Mouse (Mus musculus) heart, embryonic 15.5 days (tissue): ENCODE measurements around the gene Myrf. TPM values are rescaled to one million over a fixed set of nuclear protein-coding genes. Genes with fewer than 3 reads are reported as not detected.

Source experiments
- ATAC-seq: fragments of 200-750 bp; cut with Nextera tagmentation; replicated peaks from 2 replicates; pipeline ENCODE4 v1.8.0; 2017; ENCODE audit warnings: low read depth, moderate TSS enrichment; ENCODE audit not compliant: insufficient number of reproducible peaks, insufficient read depth, low FRiP score
- H3K27ac ChIP-seq: fragments of 300-500 bp; sonication (generic); 2 replicates; pipeline ENCODE4 v1.5.1; 2015; ENCODE audit warnings: mild to moderate bottlenecking, inconsistent platforms
- H3K27me3 ChIP-seq: fragments of 300-500 bp; sonication (generic); 2 replicates; pipeline ENCODE4 v1.6.1; 2015; ENCODE audit warnings: inconsistent platforms
- H3K36me3 ChIP-seq: fragments of 300-500 bp; sonication (generic); 2 replicates; pipeline ENCODE4 v1.6.1; 2015; ENCODE audit warnings: mild to moderate bottlenecking, inconsistent platforms
- H3K4me1 ChIP-seq: fragments of 300-500 bp; sonication (generic); replicated peaks from 2 replicates; pipeline ENCODE4 v1.6.1; 2015; ENCODE audit warnings: inconsistent platforms
- H3K4me2 ChIP-seq: fragments of 300-500 bp; sonication (generic); 2 replicates; pipeline ENCODE4 v1.6.1; 2015; ENCODE audit warnings: inconsistent platforms, mild to moderate bottlenecking, moderate library complexity
- H3K4me3 ChIP-seq: fragments of 300-500 bp; sonication (generic); 2 replicates; pipeline ENCODE4 v1.5.1; 2015; ENCODE audit warnings: mild to moderate bottlenecking, inconsistent platforms
- H3K9ac ChIP-seq: fragments of 300-500 bp; sonication (generic); 2 replicates; pipeline ENCODE4 v1.6.1; 2015; ENCODE audit warnings: mild to moderate bottlenecking, inconsistent platforms
- H3K9me3 ChIP-seq: fragments of 300-500 bp; sonication (generic); replicated peaks from 2 replicates; pipeline ENCODE4 v1.6.1; 2016; ENCODE audit warnings: inconsistent platforms
- whole genome bisulfite sequencing: fragments of 180-500 bp; shearing (Covaris S2); methylation state at CpG from one replicate; pipeline ENCODE4 v1.1.7; 2015; ENCODE audit warnings: mixed read lengths; 5-methylcytosine and 5-hydroxymethylcytosine counted together
- polyA plus RNA-seq: library from polyadenylated mRNA; unstranded; fragments of >200 nt; fragmentation: Nextera tagmentation; extraction: Ambion mirVana; gene quantifications from 2 replicates; pipeline ENCODE4 v1.2.1, GENCODE M21; 2015

The Myrf gene
- polyA plus RNA-seq, 1 experiment from 2014 or later: 4.8 TPM

- Histone ChIP-seq H3K4me1 (peaks cover 44% of the 10 kb centered on the region), H3K9ac (no peak overlapping the region), H3K27ac (no peak overlapping the region), H3K4me2 (no peak overlapping the region), H3K36me3 (no peaks in the 10 kb centered on the region), H3K9me3 (no peaks in the 10 kb centered on the region), H3K4me3 (no peak overlapping the region), H3K27me3 (0 out of 2 replicates have a peak, but pooled peaks cover 2% of the 10 kb centered on the region)
- no peak for ATAC-seq
- 41% methylated on average over 5 of the region's 5 CpGs for WGBS
These were observed 33.5 kb upstream of the Myrf start for GRCm38 (mm10) chr19:10274056-10274455.

- ATAC-seq: peak; percentile 45
- Histone ChIP-seq H3K4me2 (peak overlapping the region; percentile 43), H3K36me3 (no peaks in the 10 kb centered on the region), H3K9me3 (no peaks in the 10 kb centered on the region), H3K27ac (no peak overlapping the region; the same call in 1 of the 2 replicates), H3K27me3 (0 out of 2 replicates have a peak, but pooled peaks cover 2% of the 10 kb centered on the region), H3K9ac (no peak overlapping the region), H3K4me1 (peaks cover 36% of the 10 kb centered on the region), H3K4me3 (0 out of 2 replicates have a peak overlapping the region, but pooled peaks have one; percentile 2)
- 19% methylated on average over 11 of the region's 11 CpGs for WGBS
These were observed 32.2 kb upstream of the Myrf start for GRCm38 (mm10) chr19:10272746-10273145.

- 83% methylated on average over 7 of the region's 7 CpGs for WGBS
- Histone ChIP-seq H3K27ac (no peak overlapping the region), H3K4me1 (peaks cover 33% of the 10 kb centered on the region), H3K4me2 (no peak overlapping the region), H3K36me3 (no peaks in the 10 kb centered on the region), H3K9ac (no peak overlapping the region), H3K9me3 (no peaks in the 10 kb centered on the region), H3K27me3 (0 out of 2 replicates have a peak, but pooled peaks cover 2% of the 10 kb centered on the region), H3K4me3 (no peak overlapping the region)
- no peak for ATAC-seq
These were observed 31.0 kb upstream of the Myrf start for GRCm38 (mm10) chr19:10271592-10271991.

GRCm38 (mm10) chr19:10270356-10270755 lies 29.8 kb upstream of the Myrf start:
- Histone ChIP-seq H3K4me1 (peaks cover 34% of the 10 kb centered on the region), H3K36me3 (no peaks in the 10 kb centered on the region), H3K9ac (no peak overlapping the region), H3K4me3 (no peak overlapping the region), H3K9me3 (no peaks in the 10 kb centered on the region), H3K4me2 (no peak overlapping the region), H3K27ac (no peak overlapping the region), H3K27me3 (0 out of 2 replicates have a peak, but pooled peaks cover 3% of the 10 kb centered on the region)
- WGBS: 75% methylated on average over 5 of the region's 5 CpGs
- no peak for ATAC-seq

GRCm38 (mm10) chr19:10268851-10269250 lies 28.3 kb upstream of the Myrf start:
- H3K9me3 ChIP-seq: no peaks in the 10 kb centered on the region
- H3K4me2 ChIP-seq: no peak overlapping the region
- H3K4me1 ChIP-seq: peaks cover 28% of the 10 kb centered on the region
- H3K36me3 ChIP-seq: no peaks in the 10 kb centered on the region
- no peak overlapping the region for H3K9ac ChIP-seq
- no peak overlapping the region for H3K4me3 ChIP-seq
- ATAC-seq: no peak
- no peak overlapping the region for H3K27ac ChIP-seq
- peaks cover 15% of the 10 kb centered on the region for H3K27me3 ChIP-seq
- 84% methylated on average over 15 of the region's 15 CpGs for WGBS

GRCm38 (mm10) chr19:10267953-10268352 lies 27.4 kb upstream of the Myrf start:
- no peak for ATAC-seq

GRCm38 (mm10) chr19:10267057-10267456 lies 26.5 kb upstream of the Myrf start:
- peaks cover 28% of the 10 kb centered on the region for H3K27me3 ChIP-seq
- H3K4me3 ChIP-seq: no peak overlapping the region
- 35% methylated on average over 15 of the region's 15 CpGs for WGBS
- H3K36me3 ChIP-seq: no peaks in the 10 kb centered on the region
- H3K27ac ChIP-seq: peak overlapping the region; percentile 45; the same call in 1 of the 2 replicates
- 0 out of 2 replicates have a peak, but pooled peaks have one; percentile 3 for ATAC-seq
- H3K9ac ChIP-seq: no peak overlapping the region
- H3K9me3 ChIP-seq: no peaks in the 10 kb centered on the region
- H3K4me2 ChIP-seq: no peak overlapping the region
- H3K4me1 ChIP-seq: peaks cover 14% of the 10 kb centered on the region

More at GRCm38 (mm10) chr19:10267953-10268352, 27.4 kb upstream of the Myrf start:
- no peak overlapping the region for H3K9ac ChIP-seq
- H3K27ac ChIP-seq: no peak overlapping the region
- H3K4me1 ChIP-seq: peaks cover 20% of the 10 kb centered on the region
- H3K36me3 ChIP-seq: no peaks in the 10 kb centered on the region
- H3K9me3 ChIP-seq: no peaks in the 10 kb centered on the region
- H3K4me3 ChIP-seq: no peak overlapping the region
- no peak overlapping the region for H3K4me2 ChIP-seq
- 84% methylated on average over 10 of the region's 10 CpGs for WGBS
- peaks cover 20% of the 10 kb centered on the region for H3K27me3 ChIP-seq

GRCm38 (mm10) chr19:10266196-10266850 lies 25.8 kb upstream of the Myrf start:
- H3K9me3 ChIP-seq: no peaks in the 10 kb centered on the region
- H3K4me3 ChIP-seq: no peak overlapping the region
- no peak overlapping the region for H3K9ac ChIP-seq
- H3K27ac ChIP-seq: peak overlapping the region; percentile 45; the same call in 1 of the 2 replicates
- WGBS: 20% methylated on average over 14 of the region's 14 CpGs
- peaks cover 13% of the 10 kb centered on the region for H3K4me1 ChIP-seq
- H3K27me3 ChIP-seq: peaks cover 35% of the 10 kb centered on the region
- H3K4me2 ChIP-seq: no peak overlapping the region
- no peaks in the 10 kb centered on the region for H3K36me3 ChIP-seq
- ATAC-seq: peak; percentile 65

- Histone ChIP-seq H3K36me3 (no peaks in the 10 kb centered on the region), H3K9ac (no peak overlapping the region), H3K27me3 (peaks cover 50% of the 10 kb centered on the region), H3K4me1 (peaks cover 2% of the 10 kb centered on the region), H3K27ac (no peak overlapping the region), H3K4me3 (no peak overlapping the region), H3K9me3 (no peaks in the 10 kb centered on the region), H3K4me2 (no peak overlapping the region)
- WGBS: 62% methylated on average over 7 of the region's 7 CpGs
- ATAC-seq: no peak
These were observed 20.8 kb upstream of the Myrf start for GRCm38 (mm10) chr19:10261369-10261768.

- Histone ChIP-seq H3K9me3 (no peaks in the 10 kb centered on the region), H3K27ac (no peak overlapping the region), H3K4me2 (no peak overlapping the region), H3K9ac (no peak overlapping the region), H3K36me3 (no peaks in the 10 kb centered on the region), H3K4me3 (no peak overlapping the region), H3K27me3 (peaks cover 34% of the 10 kb centered on the region), H3K4me1 (no peaks in the 10 kb centered on the region)
- ATAC-seq: no peak; the same call in 1 of the 2 replicates
- 19% methylated on average over 6 of the region's 6 CpGs for WGBS
These were observed 17.9 kb upstream of the Myrf start for GRCm38 (mm10) chr19:10258279-10259011.

- Histone ChIP-seq H3K9me3 (no peaks in the 10 kb centered on the region), H3K4me2 (peak overlapping the region; percentile 23), H3K27me3 (peaks cover 23% of the 10 kb centered on the region), H3K27ac (no peak overlapping the region), H3K4me3 (0 out of 2 replicates have a peak overlapping the region, but pooled peaks have one; percentile 1), H3K9ac (no peak overlapping the region; the same call in 1 of the 2 replicates), H3K4me1 (peaks cover 17% of the 10 kb centered on the region), H3K36me3 (no peaks in the 10 kb centered on the region)
- WGBS: 31% methylated on average over 20 of the region's 20 CpGs
- ATAC-seq: no peak
These were observed 7.6 kb upstream of the Myrf start for GRCm38 (mm10) chr19:10248128-10248527.
